Comparison of ENCODE assay signal across 8 mouse cellular contexts in genomic region chr6:8446786-8447185, GRCm38 (mm10).
DNase-seq lines count a peak whose midpoint lies in the region; ATAC-seq and TF ChIP-seq lines count a peak whose summit lies in the region.

No protein-coding gene starts in this region.

- TF ChIP-seq POLR2A in myocyte (IDR thresholded peaks at IDR 0.05; ENCODE audit: insufficient read length, low read depth), result no peak

- H3K4me3 ChIP-seq in myocyte, result no peak overlapping the region

- peak overlapping the region; percentile 34 for H3K4me2 ChIP-seq in myocyte (ENCODE audit: low read depth)

- H3K79me2 ChIP-seq in myocyte (ENCODE audit: control insufficient read depth, insufficient read depth), result no peaks in the 10 kb centered on the region

- no peaks in the 10 kb centered on the region for H3K27me3 ChIP-seq in myocyte (ENCODE audit: control insufficient read depth, insufficient read depth, insufficient read length)

- no peak overlapping the region for H3ac ChIP-seq in myocyte (ENCODE audit: control insufficient read depth, insufficient read length)

- peak; percentile 64 for DNase-seq in layer of hippocampus, adult 11-12 months (ENCODE audit: low spot score)
- DNase-seq in layer of hippocampus, adult 9-10 months (ENCODE audit: low spot score), result no peak
- peak; percentile 16 for DNase-seq in embryo, embryonic 11.5 days (ENCODE audit: low read depth, low spot score)
- DNase-seq in heart, adult 9 months (ENCODE audit: low spot score in 2 of 2), result peak; percentile 61 to 71
- peak; percentile 32 to 34 for DNase-seq in layer of hippocampus, postnatal 36 days
- DNase-seq in thymus, postnatal 10 days (ENCODE audit: low spot score in 2 of 2), result no peak

- no peaks in the 10 kb centered on the region for H3K36me3 ChIP-seq in myocyte (ENCODE audit: control insufficient read depth, insufficient read depth)

- ATAC-seq in cerebellum, adult (ENCODE audit: insufficient number of reproducible peaks, low FRiP score, low TSS enrichment), result no peak

TF ChIP-seq in myocyte, 11 proteins besides CTCF, POLR2A, EP300 and RAD21:
- TF ChIP-seq MYOD1 (IDR thresholded peaks at IDR 0.05; ENCODE audit: control insufficient read depth in 1 of 3, insufficient read length in 2 of 3, low read depth in 2 of 3) (peak in 1 of 3 experiments; percentile 13), POLR2AphosphoS2 (IDR thresholded peaks at IDR 0.05; ENCODE audit: insufficient read length, low read depth) (no peak), REST (IDR thresholded peaks at IDR 0.05; ENCODE audit: insufficient read depth, insufficient read length) (no peak), CEBPB (IDR thresholded peaks at IDR 0.05; ENCODE audit: insufficient read depth, poor library complexity, severe bottlenecking) (no peak), USF1 (IDR thresholded peaks at IDR 0.05; ENCODE audit: low read depth) (no peak), TCF3 (IDR thresholded peaks at IDR 0.05; ENCODE audit: insufficient read length, low read depth) (no peak)

Comparison
In these comparisons a context has a peak if more than half of its experiments do, and no peak if none do; other contexts are left out.
1. DNase-seq: peak in layer of hippocampus, adult 11-12 months (single experiment), embryo, embryonic 11.5 days (single experiment), heart, adult 9 months (2 of 2) and layer of hippocampus, postnatal 36 days (2 of 2); none in layer of hippocampus, adult 9-10 months (single experiment) and thymus, postnatal 10 days (0 of 2).